Mouse (Mus musculus) forebrain, embryonic 10.5 days (tissue): Measurements from ENCODE around the gene Gm43518. TPM values are rescaled to one million over a fixed set of nuclear protein-coding genes. Genes with fewer than 3 reads are reported as not detected.

ENCODE experiments used
- DNase-seq: peaks from one replicate; pipeline ENCODE4 v3.0.0-alpha.2; 2017; ENCODE audit warnings: low spot score; ENCODE audit errors: extremely low spot score
- H3K27ac ChIP-seq: fragments of 300-500 bp; sonication (generic); 2 replicates; pipeline ENCODE4 v1.5.1; 2016; ENCODE audit warnings: mild to moderate bottlenecking
- H3K27me3 ChIP-seq: fragments of 300-500 bp; sonication (generic); 2 replicates; pipeline ENCODE4 v1.6.1; 2016; ENCODE audit warnings: mild to moderate bottlenecking; ENCODE audit not compliant: poor library complexity, severe bottlenecking
- H3K36me3 ChIP-seq: fragments of 300-500 bp; sonication (generic); replicated peaks from 2 replicates; pipeline ENCODE4 v1.6.1; 2016; ENCODE audit warnings: mild to moderate bottlenecking, moderate library complexity
- H3K4me1 ChIP-seq: fragments of 300-500 bp; sonication (generic); 2 replicates; pipeline ENCODE4 v1.6.1; 2016
- H3K4me3 ChIP-seq: fragments of 300-500 bp; sonication (generic); 2 replicates; pipeline ENCODE4 v1.5.1; 2016; ENCODE audit warnings: mild to moderate bottlenecking, moderate library complexity
- H3K9me3 ChIP-seq: fragments of 300-500 bp; sonication (generic); 2 replicates; pipeline ENCODE4 v1.6.1; 2016; ENCODE audit warnings: mild to moderate bottlenecking, moderate library complexity
- WGBS: fragments of 180-500 bp; shearing (Covaris S2); methylation state at CpG from one replicate; pipeline ENCODE4 v1.1.7; 2016; 5-methylcytosine and 5-hydroxymethylcytosine counted together
- polyA plus RNA-seq: library from polyadenylated mRNA; unstranded; fragments of >200 nt; fragmentation: Nextera tagmentation; extraction: Ambion mirVana; gene quantifications from 2 replicates; pipeline ENCODE4 v1.2.1, GENCODE M21; 2016

Gm43518 gene
- 1.7 TPM in 2 replicates for polyA plus RNA-seq

GRCm38 (mm10) chr5:123927118-123927517 lies at the start of gene Gm43518:
Gm43518 (plus strand) TSS chr5:123927418.
- Histone ChIP-seq H3K4me3 (no peak within 1 kb of the TSS), H3K27ac (no peak within 1 kb of the TSS), H3K27me3 (no peaks in the 10 kb centered on the region), H3K9me3 (no peaks in the 10 kb centered on the region), H3K36me3 (peaks cover 77% of the 10 kb centered on the region), H3K4me1 (peaks cover 7% of the 10 kb centered on the region)
- WGBS, result 96% methylated on average over 9 of the region's 9 CpGs
- DNase-seq, result no peak

- no peak overlapping the region for H3K4me3 ChIP-seq
- no peak overlapping the region for H3K27ac ChIP-seq
- no peak for DNase-seq
- H3K4me1 ChIP-seq, result peaks cover 5% of the 10 kb centered on the region; the same call in 1 of the 2 replicates
- H3K27me3 ChIP-seq, result no peaks in the 10 kb centered on the region
- no peaks in the 10 kb centered on the region for H3K36me3 ChIP-seq
- 84% methylated on average over 14 of the region's 14 CpGs for WGBS
- no peaks in the 10 kb centered on the region for H3K9me3 ChIP-seq
These were observed 49.2 kb upstream of the Gm43518 start for GRCm38 (mm10) chr5:123878056-123878455.

DNA sequence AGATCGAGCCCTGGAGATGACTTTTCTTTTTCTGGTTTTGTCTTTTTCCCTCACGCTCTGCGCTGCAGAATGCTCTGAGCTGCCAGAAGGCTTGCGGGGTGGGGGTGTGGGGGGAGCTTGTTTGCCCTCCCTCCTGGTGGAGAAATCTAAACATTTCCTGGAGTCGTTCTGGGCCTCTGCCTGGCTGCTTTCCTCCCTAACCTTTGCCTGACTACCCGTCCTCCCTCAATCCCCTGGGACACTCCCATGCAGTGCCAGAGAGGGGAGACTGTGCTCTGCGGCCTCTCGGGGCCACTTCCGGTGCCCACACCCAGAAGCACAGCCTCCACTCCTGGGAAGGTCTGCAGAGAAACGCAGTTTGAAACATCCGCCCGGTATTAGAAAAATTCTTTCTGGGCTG lies 47.3 kb upstream of the Gm43518 start, which contains the start of gene Hcar1:
Hcar1 (minus strand) TSS at position 93 of the 400 bp plus-strand sequence.
- Histone ChIP-seq H3K4me3 (no peak within 1 kb of the TSS), H3K27ac (no peak within 1 kb of the TSS), H3K4me1 (peaks cover 5% of the 10 kb centered on the region; the same call in 1 of the 2 replicates), H3K36me3 (no peaks in the 10 kb centered on the region), H3K9me3 (no peaks in the 10 kb centered on the region), H3K27me3 (no peaks in the 10 kb centered on the region)
- no peak for DNase-seq
- 83% methylated on average over 12 of the region's 12 CpGs for WGBS

- H3K4me3 ChIP-seq, result no peak overlapping the region
- H3K4me1 ChIP-seq, result peaks cover 5% of the 10 kb centered on the region; the same call in 1 of the 2 replicates
- WGBS, result 81% methylated on average over 14 of the region's 14 CpGs
- DNase-seq, result no peak
- H3K27me3 ChIP-seq, result no peaks in the 10 kb centered on the region
- H3K27ac ChIP-seq, result no peak overlapping the region
- no peaks in the 10 kb centered on the region for H3K9me3 ChIP-seq
- H3K36me3 ChIP-seq, result no peaks in the 10 kb centered on the region
These were observed 46.4 kb upstream of the Gm43518 start for GRCm38 (mm10) chr5:123880778-123881177.

DNA sequence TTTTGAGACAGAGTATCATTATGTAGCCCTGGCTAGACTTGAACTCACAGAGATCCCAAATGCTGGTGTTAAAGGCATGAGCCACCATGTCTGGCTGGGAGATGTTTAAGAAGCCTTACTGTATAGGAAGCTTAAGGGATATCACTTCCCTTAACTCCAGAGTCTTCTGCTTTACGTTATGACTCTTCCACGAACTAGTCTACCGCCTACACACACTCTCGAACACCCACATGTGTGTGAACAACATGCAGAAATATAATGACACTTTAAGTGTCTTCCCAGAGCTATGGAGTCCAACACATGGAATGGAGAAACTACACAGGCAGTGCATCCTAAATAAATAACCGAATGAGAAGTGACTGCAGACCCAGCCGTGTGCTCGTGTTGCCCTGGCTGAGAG lies 43.3 kb upstream of the Gm43518 start:
- Histone ChIP-seq H3K27ac (no peak overlapping the region), H3K36me3 (no peaks in the 10 kb centered on the region), H3K4me1 (no peaks in the 10 kb centered on the region), H3K9me3 (no peaks in the 10 kb centered on the region), H3K4me3 (no peak overlapping the region), H3K27me3 (no peaks in the 10 kb centered on the region)
- DNase-seq, result no peak
- 87% methylated on average over 7 of the region's 7 CpGs for WGBS

DNA sequence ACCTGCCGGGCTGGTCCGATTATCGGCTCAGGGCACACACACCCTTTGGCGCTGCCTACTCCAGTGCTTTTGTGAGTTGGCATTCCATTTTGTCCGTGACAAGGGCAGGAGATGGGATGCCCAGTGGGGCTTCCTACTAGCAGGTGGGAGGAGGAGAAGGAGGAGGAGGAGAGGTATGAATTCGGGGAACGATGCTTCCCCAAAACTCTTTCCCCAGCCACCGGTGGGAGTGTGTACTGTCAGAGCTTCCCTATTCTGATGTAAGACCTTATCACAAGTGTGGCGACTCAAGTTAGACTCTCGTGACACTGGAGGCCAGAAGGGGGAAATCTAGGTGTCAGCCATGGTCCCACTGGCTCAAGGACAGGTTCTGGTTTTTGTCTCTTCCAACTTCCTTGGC lies 42.9 kb upstream of the Gm43518 start:
- no peak overlapping the region for H3K27ac ChIP-seq
- 85% methylated on average over 10 of the region's 10 CpGs for WGBS
- H3K4me1 ChIP-seq, result no peaks in the 10 kb centered on the region
- no peak overlapping the region for H3K4me3 ChIP-seq
- no peaks in the 10 kb centered on the region for H3K27me3 ChIP-seq
- no peaks in the 10 kb centered on the region for H3K9me3 ChIP-seq
- no peak for DNase-seq
- H3K36me3 ChIP-seq, result no peaks in the 10 kb centered on the region

GRCm38 (mm10) chr5:123886365-123886764 lies 40.9 kb upstream of the Gm43518 start:
- Histone ChIP-seq H3K4me1 (no peaks in the 10 kb centered on the region), H3K36me3 (no peaks in the 10 kb centered on the region), H3K27ac (no peak overlapping the region), H3K9me3 (no peaks in the 10 kb centered on the region), H3K4me3 (no peak overlapping the region), H3K27me3 (no peaks in the 10 kb centered on the region)
- 88% methylated on average over 3 of the region's 3 CpGs for whole genome bisulfite sequencing
- no peak for DNase-seq

- no peak overlapping the region for H3K4me3 ChIP-seq
- H3K4me1 ChIP-seq, result no peaks in the 10 kb centered on the region
- DNase-seq, result no peak
- no peaks in the 10 kb centered on the region for H3K27me3 ChIP-seq
- H3K36me3 ChIP-seq, result no peaks in the 10 kb centered on the region
- H3K9me3 ChIP-seq, result no peaks in the 10 kb centered on the region
- H3K27ac ChIP-seq, result no peak overlapping the region
- 82% methylated on average over 2 of the region's 2 CpGs for WGBS
These were observed 36.9 kb upstream of the Gm43518 start for GRCm38 (mm10) chr5:123890312-123890711.

DNA sequence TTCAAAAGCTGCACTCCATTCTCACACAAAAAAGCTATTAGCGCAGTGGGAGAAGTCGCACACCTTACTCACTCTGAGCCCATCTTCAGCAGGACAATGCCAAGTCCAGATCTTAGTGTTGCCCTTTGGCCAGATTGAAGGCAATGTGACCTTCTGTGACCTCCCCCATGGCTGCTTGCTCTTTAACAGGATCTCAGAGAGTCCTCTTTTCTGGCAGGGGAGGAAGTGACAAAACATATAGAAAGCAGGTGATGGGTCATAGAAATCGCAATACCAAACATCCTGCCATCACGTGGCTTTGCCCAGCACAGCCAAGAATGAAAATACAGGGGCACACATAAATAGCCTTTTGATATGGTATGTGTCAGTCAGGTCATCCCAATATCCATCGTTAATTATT lies 36.2 kb upstream of the Gm43518 start:
- H3K27me3 ChIP-seq, result no peaks in the 10 kb centered on the region
- no peak for DNase-seq
- 85% methylated on average over 5 of the region's 5 CpGs for WGBS

GRCm38 (mm10) chr5:123891669-123892068 lies 35.5 kb upstream of the Gm43518 start:
- H3K27me3 ChIP-seq, result no peaks in the 10 kb centered on the region
- no peak overlapping the region for H3K27ac ChIP-seq
- H3K4me1 ChIP-seq, result no peaks in the 10 kb centered on the region
- 51% methylated on average over 6 of the region's 6 CpGs for WGBS
- DNase-seq, result no peak
- no peak overlapping the region for H3K4me3 ChIP-seq
- no peaks in the 10 kb centered on the region for H3K36me3 ChIP-seq
- no peaks in the 10 kb centered on the region for H3K9me3 ChIP-seq

More for the DNA sequence above, 36.2 kb upstream of the Gm43518 start:
- H3K4me1 ChIP-seq, result no peaks in the 10 kb centered on the region
- H3K4me3 ChIP-seq, result no peak overlapping the region
- H3K27ac ChIP-seq, result no peak overlapping the region
- H3K36me3 ChIP-seq, result no peaks in the 10 kb centered on the region
- no peaks in the 10 kb centered on the region for H3K9me3 ChIP-seq

- 93% methylated on average over 5 of the region's 5 CpGs for WGBS
- H3K9me3 ChIP-seq, result no peaks in the 10 kb centered on the region
- no peaks in the 10 kb centered on the region for H3K36me3 ChIP-seq
- H3K4me1 ChIP-seq, result no peaks in the 10 kb centered on the region
- no peak overlapping the region for H3K4me3 ChIP-seq
- no peak for DNase-seq
- no peak overlapping the region for H3K27ac ChIP-seq
- no peaks in the 10 kb centered on the region for H3K27me3 ChIP-seq
These were observed 33.7 kb upstream of the Gm43518 start for GRCm38 (mm10) chr5:123893520-123893919.

DNA sequence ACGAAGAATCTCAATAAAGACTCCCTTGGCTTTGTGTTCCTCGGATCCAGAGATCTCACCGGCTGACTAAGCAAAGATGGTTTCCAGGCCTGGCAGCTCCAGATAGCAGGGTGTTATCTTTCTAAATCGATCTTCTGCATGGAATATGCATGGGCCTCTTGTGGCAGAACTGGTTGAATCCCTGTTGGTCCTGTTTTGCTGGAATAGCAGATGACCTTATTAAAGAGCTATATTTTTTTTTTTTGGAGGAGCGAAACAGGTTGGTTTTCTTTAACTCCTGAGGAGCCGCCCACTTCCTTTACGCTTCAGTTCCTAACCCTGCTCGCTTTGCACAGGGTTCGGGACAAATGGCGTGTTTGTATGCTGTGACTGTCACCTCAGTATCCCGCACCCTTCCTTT lies 30.8 kb upstream of the Gm43518 start:
- Histone ChIP-seq H3K36me3 (no peaks in the 10 kb centered on the region), H3K27me3 (no peaks in the 10 kb centered on the region), H3K4me3 (no peak overlapping the region), H3K27ac (no peak overlapping the region), H3K9me3 (no peaks in the 10 kb centered on the region), H3K4me1 (no peaks in the 10 kb centered on the region)
- DNase-seq, result no peak
- 88% methylated on average over 11 of the region's 11 CpGs for WGBS

GRCm38 (mm10) chr5:123897352-123897751 lies 29.9 kb upstream of the Gm43518 start:
- no peak overlapping the region for H3K4me3 ChIP-seq
- no peaks in the 10 kb centered on the region for H3K27me3 ChIP-seq
- H3K9me3 ChIP-seq, result no peaks in the 10 kb centered on the region
- H3K36me3 ChIP-seq, result no peaks in the 10 kb centered on the region
- no peak for DNase-seq
- WGBS, result 90% methylated on average over 13 of the region's 13 CpGs
- no peaks in the 10 kb centered on the region for H3K4me1 ChIP-seq
- H3K27ac ChIP-seq, result no peak overlapping the region
